Mouse (Mus musculus) ES-Bruce4 (cell line): Measurements from ENCODE around the gene Ccdc162. TPM values are rescaled to one million over a fixed set of nuclear protein-coding genes. Genes with fewer than 3 reads are reported as not detected.

Experiments used
- H3K27ac ChIP-seq: 2 replicates; pipeline ENCODE4 v1.5.1; 2012; ENCODE audit warnings: low read length, inconsistent platforms; ENCODE audit not compliant: insufficient read depth
- H3K27me3 ChIP-seq: 2 replicates; pipeline ENCODE4 v1.6.1; 2012; ENCODE audit warnings: mild to moderate bottlenecking, low read length, inconsistent platforms; ENCODE audit not compliant: control insufficient read depth, poor library complexity, insufficient read depth, severe bottlenecking
- H3K36me3 ChIP-seq: 2 replicates; pipeline ENCODE4 v1.6.1; 2012; ENCODE audit warnings: inconsistent platforms, mild to moderate bottlenecking, low read length, moderate library complexity; ENCODE audit not compliant: control insufficient read depth, poor library complexity, insufficient read depth, severe bottlenecking
- H3K4me1 ChIP-seq: one replicate; pipeline ENCODE4 v1.8.1; 2011; ENCODE audit warnings: low read length; ENCODE audit not compliant: control insufficient read depth, insufficient read depth
- H3K4me3 ChIP-seq: 2 replicates; pipeline ENCODE4 v1.5.1; 2011; ENCODE audit warnings: low read depth, mild to moderate bottlenecking, low read length
- H3K9ac ChIP-seq: 2 replicates; pipeline ENCODE4 v1.6.1; 2012; ENCODE audit warnings: low read depth, mild to moderate bottlenecking, inconsistent platforms; ENCODE audit not compliant: poor library complexity, severe bottlenecking
- H3K9me3 ChIP-seq: replicated peaks from 2 replicates; pipeline ENCODE4 v1.6.1; 2012; ENCODE audit warnings: mild to moderate bottlenecking, low read length, inconsistent platforms; ENCODE audit not compliant: control insufficient read depth, poor library complexity, insufficient read depth, severe bottlenecking
- CTCF ChIP-seq: IDR thresholded peaks from one replicate; pipeline ENCODE4 v1.8.1; 2011; ENCODE audit warnings: low read depth, low read length
- EP300 ChIP-seq: IDR thresholded peaks from 2 replicates; pipeline ENCODE4 v1.6.1; 2011; ENCODE audit warnings: low read depth, low read length; ENCODE audit not compliant: insufficient read depth
- POLR2A ChIP-seq: IDR thresholded peaks from one replicate; pipeline ENCODE4 v1.8.1; 2011; ENCODE audit warnings: low read length; ENCODE audit not compliant: insufficient read depth
- polyA plus RNA-seq: library from polyadenylated mRNA; stranded (reverse); fragments of >200 nt; gene quantifications from 2 replicates; pipeline ENCODE4 v1.2.4, GENCODE M21; 2011; ENCODE audit warnings: low read depth; ENCODE audit not compliant: missing spikeins, insufficient read depth, insufficient read length

The Ccdc162 gene
- polyA plus RNA-seq, 1 experiment: 3.5 TPM

DNA sequence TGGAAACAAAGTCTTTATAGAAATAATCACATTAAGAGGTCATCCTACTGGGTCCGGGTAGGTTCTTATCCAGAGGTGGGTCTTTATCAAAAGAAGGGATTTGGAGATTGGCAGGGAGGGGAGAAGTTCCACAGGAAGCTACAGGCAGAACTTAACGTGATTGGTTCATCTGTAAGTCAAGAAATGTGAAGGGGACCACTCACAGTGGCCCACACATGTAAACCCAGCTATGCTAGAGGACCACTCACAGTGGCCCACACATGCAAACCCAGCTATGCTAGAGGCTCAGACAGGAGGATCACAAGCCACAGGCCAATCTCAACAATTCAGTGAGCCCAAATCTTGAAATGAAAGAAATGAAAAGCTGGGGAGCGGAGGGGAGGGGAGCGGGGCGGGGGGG is 67.2 kb downstream of the Ccdc162 start:
- Histone ChIP-seq H3K36me3 (no peaks in the 10 kb centered on the region), H3K9ac (peak overlapping the region; percentile 49; the same call in 1 of the 2 replicates)

DNA sequence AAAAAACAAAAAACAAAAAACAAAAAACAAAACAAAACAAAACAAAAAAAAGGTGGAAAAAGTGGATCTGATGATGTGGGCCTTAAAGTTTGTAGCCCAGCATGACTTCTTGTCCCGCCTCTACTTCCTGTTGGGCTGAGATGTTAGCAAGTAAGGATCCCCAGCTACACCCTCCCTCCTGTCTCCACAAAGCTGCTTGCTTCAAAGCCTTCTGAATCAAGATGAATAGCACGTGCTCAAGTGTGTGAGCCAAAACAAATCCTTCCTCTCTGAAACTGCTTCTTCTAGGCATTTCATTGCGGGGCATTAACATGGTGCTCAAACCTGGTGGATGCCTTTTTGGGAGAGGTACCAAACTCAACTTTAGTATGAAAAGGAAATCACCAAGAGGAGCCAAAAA is 77.7 kb downstream of the Ccdc162 start:
- H3K9me3 ChIP-seq: no peaks in the 10 kb centered on the region
- no peak overlapping the region for H3K9ac ChIP-seq
- H3K27me3 ChIP-seq: no peaks in the 10 kb centered on the region
- no peaks in the 10 kb centered on the region for H3K4me1 ChIP-seq
- no peak overlapping the region for H3K4me3 ChIP-seq
- H3K27ac ChIP-seq: no peak overlapping the region
- TF ChIP-seq EP300 (no peak), CTCF (no peak), POLR2A (no peak)
- H3K36me3 ChIP-seq: no peaks in the 10 kb centered on the region

More for the DNA sequence above, 67.2 kb downstream of the Ccdc162 start:
- H3K27ac ChIP-seq: no peak overlapping the region
- H3K27me3 ChIP-seq: no peaks in the 10 kb centered on the region
- TF ChIP-seq CTCF (no peak), POLR2A (no peak), EP300 (no peak)
- H3K9me3 ChIP-seq: no peaks in the 10 kb centered on the region
- no peaks in the 10 kb centered on the region for H3K4me1 ChIP-seq
- H3K4me3 ChIP-seq: 0 out of 2 replicates have a peak overlapping the region, but pooled peaks have one; percentile 32

DNA sequence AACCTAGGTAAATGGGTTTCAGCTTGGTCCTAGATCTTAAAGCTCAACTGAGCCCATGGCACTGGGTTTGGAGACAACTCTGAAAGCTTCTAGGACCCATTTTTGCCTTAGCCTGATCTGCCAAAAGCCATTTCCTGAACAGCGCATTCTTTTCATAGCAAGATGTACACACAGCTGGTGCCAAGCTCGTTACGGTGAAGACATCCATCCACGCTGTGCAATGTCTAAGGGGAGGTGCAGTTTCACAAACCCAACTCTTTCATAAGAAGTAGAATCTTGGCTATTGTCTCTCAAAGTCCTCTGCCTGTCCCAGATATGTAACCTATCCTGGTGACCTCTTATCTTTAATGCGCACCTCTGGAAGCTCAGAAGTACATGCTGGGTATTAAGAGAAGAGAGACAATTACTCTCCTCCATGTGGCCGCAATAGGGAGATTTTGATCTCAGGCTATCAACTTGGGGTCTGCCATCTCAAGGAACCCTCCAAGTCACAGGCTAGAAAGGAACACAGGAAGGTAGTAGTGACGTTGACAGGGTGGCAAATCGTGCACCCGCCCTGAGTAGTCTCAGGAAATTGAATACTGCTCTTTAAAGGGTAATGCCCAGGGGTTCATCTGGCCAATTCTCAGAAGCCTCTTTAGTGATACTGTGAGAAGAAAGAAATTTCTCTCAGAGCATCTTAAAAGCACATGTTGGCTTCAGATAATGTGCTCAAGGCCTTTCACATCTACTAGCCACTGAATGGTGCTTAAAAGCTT is 81.0 kb downstream of the Ccdc162 start:
- TF ChIP-seq CTCF (no peak), EP300 (no peak), POLR2A (no peak)
- Histone ChIP-seq H3K9ac (no peak overlapping the region), H3K9me3 (no peaks in the 10 kb centered on the region), H3K36me3 (no peaks in the 10 kb centered on the region), H3K27me3 (no peaks in the 10 kb centered on the region), H3K27ac (no peak overlapping the region), H3K4me1 (no peaks in the 10 kb centered on the region), H3K4me3 (no peak overlapping the region)

DNA sequence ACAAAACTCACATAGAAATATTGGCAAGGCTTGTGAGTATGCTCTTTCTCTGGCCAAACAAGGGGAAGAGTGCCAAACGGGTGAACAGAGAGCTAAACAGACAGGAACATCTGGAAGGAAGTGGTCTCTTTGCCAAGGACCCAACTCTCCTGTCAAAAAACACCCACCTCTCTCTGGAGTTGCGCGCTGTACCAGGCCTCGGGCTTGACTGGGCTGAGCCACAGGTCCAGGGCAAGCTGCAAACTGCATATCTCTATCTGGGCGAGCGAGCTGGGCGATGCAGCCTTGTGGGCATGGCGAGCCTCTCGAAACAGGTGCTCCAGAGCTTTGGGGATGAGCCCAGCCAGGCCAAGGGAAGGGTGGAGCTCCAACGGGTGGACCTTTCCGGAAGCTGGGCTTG is 82.6 kb downstream of the Ccdc162 start:
- Histone ChIP-seq H3K4me3 (no peak overlapping the region), H3K27me3 (no peaks in the 10 kb centered on the region), H3K9ac (no peak overlapping the region), H3K4me1 (no peaks in the 10 kb centered on the region), H3K9me3 (no peaks in the 10 kb centered on the region), H3K27ac (no peak overlapping the region), H3K36me3 (no peaks in the 10 kb centered on the region)
- TF ChIP-seq EP300 (no peak), POLR2A (no peak), CTCF (no peak)

DNA sequence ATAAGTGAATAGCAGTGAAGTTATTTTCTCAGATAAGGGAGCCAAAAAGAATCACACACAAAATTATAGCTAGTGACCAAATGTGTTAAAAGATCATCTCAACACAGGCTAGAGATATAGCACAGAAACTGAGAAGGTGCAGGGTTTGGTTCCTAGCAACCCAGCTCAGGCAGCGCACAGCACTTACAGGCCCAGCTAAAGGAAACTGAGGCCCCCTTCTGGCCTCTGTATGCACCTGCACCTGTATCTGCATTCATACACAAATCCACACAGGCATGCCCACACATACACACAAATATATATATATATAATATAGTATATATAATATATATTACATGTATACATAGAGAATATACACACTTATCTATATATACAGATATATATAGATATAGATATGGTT is 84.4 kb downstream of the Ccdc162 start:
- Histone ChIP-seq H3K27me3 (no peaks in the 10 kb centered on the region), H3K36me3 (no peaks in the 10 kb centered on the region)

DNA sequence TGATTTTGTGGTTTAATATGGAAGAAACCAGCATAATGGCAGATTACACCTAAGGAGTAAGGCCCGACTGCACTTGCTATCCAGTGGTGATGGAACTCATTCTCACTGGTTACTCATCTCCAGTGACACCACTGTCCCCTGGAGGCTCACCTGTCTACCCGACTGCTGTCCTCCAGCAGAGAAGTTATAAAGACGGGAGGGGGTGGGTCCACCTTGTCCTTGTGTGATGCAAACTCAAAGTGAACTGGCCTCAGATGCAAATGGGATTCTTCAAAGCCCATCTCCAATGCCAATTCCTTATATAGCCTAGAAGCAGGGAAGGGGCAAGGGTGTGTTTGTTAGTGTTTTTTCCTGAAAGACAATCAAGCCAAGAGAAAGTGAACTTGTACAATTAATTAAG is 89.4 kb downstream of the Ccdc162 start:
- Histone ChIP-seq H3K9me3 (0 out of 2 replicates have a peak, but pooled peaks cover 5% of the 10 kb centered on the region), H3K4me3 (no peak overlapping the region), H3K36me3 (no peaks in the 10 kb centered on the region), H3K9ac (no peak overlapping the region), H3K27me3 (no peaks in the 10 kb centered on the region), H3K27ac (no peak overlapping the region), H3K4me1 (peaks cover 3% of the 10 kb centered on the region)
- TF ChIP-seq EP300: peak; percentile 64; the same call in 1 of the 2 replicates
- no peak for TF ChIP-seq POLR2A
- TF ChIP-seq CTCF: no peak

More for the DNA sequence above, 84.4 kb downstream of the Ccdc162 start:
- Histone ChIP-seq H3K27ac (no peak overlapping the region), H3K4me3 (no peak overlapping the region), H3K9me3 (no peaks in the 10 kb centered on the region), H3K4me1 (peaks cover 3% of the 10 kb centered on the region), H3K9ac (no peak overlapping the region)
- TF ChIP-seq CTCF (peak; percentile 67), EP300 (no peak)
